Mouse (Mus musculus): ENCODE measurements around the gene Rec8. TPM values are rescaled to one million over a fixed set of nuclear protein-coding genes. Genes with fewer than 3 reads are reported as not detected.

The Rec8 gene
- total and polyA plus RNA-seq, 3 experiments, result not detected

- no peak for DNase-seq (ENCODE audit: extremely low read depth)
- no peak overlapping the region for H3K27ac ChIP-seq (ENCODE audit: insufficient read depth, low read depth)
Observed at GRCm38 (mm10) chr14:55613346-55613745, 4.5 kb upstream of the Rec8 start.

GRCm38 (mm10) chr14:55614565-55615178 lies 3.2 kb upstream of the Rec8 start:
- in situ Hi-C loops (cut with MboI; ENCODE audit: low pct_ligation_motif_present, low pct_unique_long_range_greater_than_20kb, low sequenced_read_pairs), result no loop called here
- no peak overlapping the region for H3K27ac ChIP-seq (ENCODE audit: insufficient read depth, low read depth)
- no peaks in the 10 kb centered on the region for H3K4me1 ChIP-seq (ENCODE audit: control insufficient read depth in 1 of 2, insufficient read depth in 2 of 2)
- TF ChIP-seq POLR2AphosphoS2 (IDR thresholded peaks at IDR 0.05; ENCODE audit: low read depth, low read length), result no peak
- TF ChIP-seq JUN (IDR thresholded peaks at IDR 0.05; ENCODE audit: insufficient read depth, low read depth, low read length), result no peak
- TF ChIP-seq E2F4 (IDR thresholded peaks at IDR 0.05; ENCODE audit: insufficient replicate concordance, low read depth, low read length), result no peak
- no peak for TF ChIP-seq ZKSCAN1 (IDR thresholded peaks at IDR 0.05; ENCODE audit: borderline replicate concordance, low read depth, low read length)
- no peak for TF ChIP-seq JUND (conservative IDR thresholded peaks at IDR 0.05; ENCODE audit: low read depth, low read length)
- no peak for TF ChIP-seq ZNF384 (IDR thresholded peaks at IDR 0.05; ENCODE audit: low read depth, low read length)
- H3K4me3 ChIP-seq (replicated peaks in 1 of 3; ENCODE audit: low read depth in 2 of 3, low read length in 2 of 3, poor library complexity in 1 of 3), result no peak overlapping the region
- H3K9ac ChIP-seq (ENCODE audit: insufficient read depth, low read depth), result no peak overlapping the region
- H3K27me3 ChIP-seq (replicated peaks), result no peaks in the 10 kb centered on the region
- dilution Hi-C loops (cut with MboI; ENCODE audit: extremely low pct_ligation_motif_present, extremely low pct_unique_long_range_greater_than_20kb, low sequenced_read_pairs), result no loop called here
- H3K36me3 ChIP-seq (replicated peaks in 1 of 2; ENCODE audit: control insufficient read depth in 1 of 2, insufficient read depth in 1 of 2, low read length in 1 of 2), result peaks cover 3 to 12% of the 10 kb centered on the region in 2 experiments
- no peaks in the 10 kb centered on the region for H3K79me2 ChIP-seq (replicated peaks; ENCODE audit: control insufficient read depth, extremely low read depth, insufficient read depth, poor library complexity, severe bottlenecking)
- DNase-seq (ENCODE audit: extremely low read depth), result no peak
- H3K9me3 ChIP-seq (replicated peaks; ENCODE audit: low read length), result no peaks in the 10 kb centered on the region
- no peak overlapping the region for H3K4me2 ChIP-seq (ENCODE audit: insufficient read depth, low read depth, poor library complexity, severe bottlenecking)

More at GRCm38 (mm10) chr14:55613346-55613745, 4.5 kb upstream of the Rec8 start:
- Histone ChIP-seq H3K4me2 (ENCODE audit: insufficient read depth, low read depth, poor library complexity, severe bottlenecking) (no peak overlapping the region), H3K4me1 (ENCODE audit: control insufficient read depth in 1 of 2, insufficient read depth in 2 of 2) (no peaks in the 10 kb centered on the region), H3K79me2 (replicated peaks; ENCODE audit: control insufficient read depth, extremely low read depth, insufficient read depth, poor library complexity, severe bottlenecking) (no peaks in the 10 kb centered on the region), H3K9me3 (replicated peaks; ENCODE audit: low read length) (no peaks in the 10 kb centered on the region), H3K4me3 (replicated peaks in 1 of 3; ENCODE audit: low read depth in 2 of 3, low read length in 2 of 3, poor library complexity in 1 of 3) (no peak overlapping the region), H3K27me3 (replicated peaks) (no peaks in the 10 kb centered on the region), H3K9ac (ENCODE audit: insufficient read depth, low read depth) (no peak overlapping the region), H3K36me3 (replicated peaks in 1 of 2; ENCODE audit: control insufficient read depth in 1 of 2, insufficient read depth in 1 of 2, low read length in 1 of 2) (peaks cover 10 to 25% of the 10 kb centered on the region in 2 experiments)
- dilution Hi-C loops (cut with MboI; ENCODE audit: extremely low pct_ligation_motif_present, extremely low pct_unique_long_range_greater_than_20kb, low sequenced_read_pairs), result no loop called here
- TF ChIP-seq USF2 (conservative IDR thresholded peaks at IDR 0.05; ENCODE audit: low read depth, low read length), result no peak
- no peak for TF ChIP-seq ETS1 (conservative IDR thresholded peaks at IDR 0.05; ENCODE audit: low read depth, low read length)
- TF ChIP-seq POLR2AphosphoS2 (IDR thresholded peaks at IDR 0.05; ENCODE audit: low read depth, low read length), result no peak
- TF ChIP-seq PAX5 (IDR thresholded peaks at IDR 0.05; ENCODE audit: low read length), result no peak
- TF ChIP-seq MXI1 (IDR thresholded peaks at IDR 0.05; ENCODE audit: low read depth, low read length), result no peak
- no peak for TF ChIP-seq MAFK (IDR thresholded peaks at IDR 0.05; ENCODE audit: insufficient replicate concordance, low read length)
- TF ChIP-seq TBP (conservative IDR thresholded peaks at IDR 0.05; ENCODE audit: low read depth, low read length), result no peak
- TF ChIP-seq SMC3 (IDR thresholded peaks at IDR 0.05; ENCODE audit: low read depth, low read length), result no peak
- no peak for TF ChIP-seq CHD1 (IDR thresholded peaks at IDR 0.05; ENCODE audit: low read depth, low read length)
- no peak for TF ChIP-seq GABPA (IDR thresholded peaks at IDR 0.05; ENCODE audit: insufficient replicate concordance, low read depth, low read length)
- TF ChIP-seq MEF2A (IDR thresholded peaks at IDR 0.05; ENCODE audit: borderline replicate concordance, low read depth, low read length), result no peak
- TF ChIP-seq JUN (IDR thresholded peaks at IDR 0.05; ENCODE audit: insufficient read depth, low read depth, low read length), result no peak
- TF ChIP-seq E2F4 (IDR thresholded peaks at IDR 0.05; ENCODE audit: insufficient replicate concordance, low read depth, low read length), result no peak
- TF ChIP-seq TCF12 (IDR thresholded peaks at IDR 0.05; ENCODE audit: low read depth, low read length), result no peak
- TF ChIP-seq CTCF (conservative IDR thresholded peaks at IDR 0.05 in 1 of 2, IDR thresholded peaks at IDR 0.05 in 1 of 2; ENCODE audit: low read depth in 2 of 2, low read length in 2 of 2), result no peak
- TF ChIP-seq MYC (IDR thresholded peaks at IDR 0.05; ENCODE audit: low read depth, low read length), result no peak
- no peak for TF ChIP-seq JUND (conservative IDR thresholded peaks at IDR 0.05; ENCODE audit: low read depth, low read length)
- TF ChIP-seq IRF4 (IDR thresholded peaks at IDR 0.05; ENCODE audit: low read depth, low read length), result no peak
- TF ChIP-seq ZKSCAN1 (IDR thresholded peaks at IDR 0.05; ENCODE audit: borderline replicate concordance, low read depth, low read length), result no peak
- in situ Hi-C loops (cut with MboI; ENCODE audit: low pct_ligation_motif_present, low pct_unique_long_range_greater_than_20kb, low sequenced_read_pairs), result no loop called here

Measured in CH12.LX (cell line).